Mouse (Mus musculus) limb, embryonic 13.5 days (tissue): Measurements from ENCODE around the gene Neu1. TPM values are rescaled to one million over a fixed set of nuclear protein-coding genes. Genes with fewer than 3 reads are reported as not detected.
"Not testable (repeated sequence)": the region's sequence is repeated elsewhere in the genome, so short reads cannot be mapped to it uniquely, and the experiment has no call there.

Experiments
- ATAC-seq: fragments of 200-750 bp; cut with Nextera tagmentation; 2 replicates; pipeline ENCODE4 v1.8.0; 2017; ENCODE audit warnings: low read depth, moderate number of reproducible peaks, moderate TSS enrichment; ENCODE audit not compliant: low FRiP score
- H3K27ac ChIP-seq: fragments of 300-500 bp; sonication (generic); 2 replicates; pipeline ENCODE4 v1.5.1; 2015; ENCODE audit warnings: inconsistent platforms, mild to moderate bottlenecking, moderate library complexity
- H3K27me3 ChIP-seq: fragments of 300-500 bp; sonication (generic); 2 replicates; pipeline ENCODE4 v1.6.1; 2015; ENCODE audit warnings: mild to moderate bottlenecking, inconsistent platforms
- H3K36me3 ChIP-seq: fragments of 300-500 bp; sonication (generic); 2 replicates; pipeline ENCODE4 v1.6.1; 2015; ENCODE audit warnings: inconsistent platforms, mild to moderate bottlenecking, moderate library complexity
- H3K4me1 ChIP-seq: fragments of 300-500 bp; sonication (generic); 2 replicates; pipeline ENCODE4 v1.6.1; 2015; ENCODE audit warnings: inconsistent platforms
- H3K4me2 ChIP-seq: fragments of 300-500 bp; sonication (generic); replicated peaks from 2 replicates; pipeline ENCODE4 v1.6.1; 2015; ENCODE audit warnings: inconsistent platforms, mild to moderate bottlenecking, moderate library complexity
- H3K4me3 ChIP-seq: fragments of 300-500 bp; sonication (generic); 2 replicates; pipeline ENCODE4 v1.5.1; 2015; ENCODE audit warnings: moderate library complexity, mild to moderate bottlenecking, inconsistent platforms
- H3K9ac ChIP-seq: fragments of 300-500 bp; sonication (generic); 2 replicates; pipeline ENCODE4 v1.6.1; 2015; ENCODE audit warnings: mild to moderate bottlenecking, inconsistent platforms
- H3K9me3 ChIP-seq: fragments of 300-500 bp; sonication (generic); 2 replicates; pipeline ENCODE4 v1.6.1; 2016; ENCODE audit warnings: inconsistent platforms
- WGBS: fragments of 180-500 bp; shearing (Covaris S2); methylation state at CpG from one replicate; pipeline ENCODE4 v1.1.7; 2015; 5-methylcytosine and 5-hydroxymethylcytosine counted together
- polyA plus RNA-seq: library from polyadenylated mRNA; unstranded; fragments of >200 nt; fragmentation: Nextera tagmentation; extraction: Ambion mirVana; gene quantifications from 2 replicates; pipeline ENCODE4 v1.2.1, GENCODE M21; 2015

Gene Neu1
- polyA plus RNA-seq, 1 experiment from 2014 or later: 20.0 TPM

- ATAC-seq: no peak
- H3K27ac ChIP-seq: no peak overlapping the region; the same call in 1 of the 2 replicates
Measured at GRCm38 (mm10) chr17:34962125-34962524, 31.1 kb downstream of the Neu1 start.

GRCm38 (mm10) chr17:34962841-34963240, 31.8 kb downstream of the Neu1 start:
- no peak overlapping the region for H3K27ac ChIP-seq
- WGBS: 66% methylated on average over 1 of the region's 1 CpGs
- no peak overlapping the region for H3K4me3 ChIP-seq

More at GRCm38 (mm10) chr17:34962125-34962524, 31.1 kb downstream of the Neu1 start:
- Histone ChIP-seq H3K4me3 (no peak overlapping the region), H3K9ac (no peak overlapping the region), H3K4me1 (peaks cover 8% of the 10 kb centered on the region), H3K27me3 (peaks cover 18% of the 10 kb centered on the region; the same call in 1 of the 2 replicates), H3K9me3 (no peaks in the 10 kb centered on the region), H3K36me3 (no peaks in the 10 kb centered on the region), H3K4me2 (no peak overlapping the region)
- 25% methylated on average over 3 of the region's 3 CpGs for WGBS

GRCm38 (mm10) chr17:34964640-34965049, 33.6 kb downstream of the Neu1 start:
- no peak overlapping the region for H3K4me2 ChIP-seq
- no peak overlapping the region for H3K4me3 ChIP-seq
- H3K4me1 ChIP-seq: peaks cover 8% of the 10 kb centered on the region
- no peaks in the 10 kb centered on the region for H3K9me3 ChIP-seq
- H3K27ac ChIP-seq: no peak overlapping the region; the same call in 1 of the 2 replicates
- peak overlapping the region; percentile 50; the same call in 1 of the 2 replicates for H3K9ac ChIP-seq
- no peak for ATAC-seq
- WGBS: 13% methylated on average over 1 of the region's 1 CpGs
- H3K36me3 ChIP-seq: no peaks in the 10 kb centered on the region
- H3K27me3 ChIP-seq: peaks cover 43% of the 10 kb centered on the region

More at GRCm38 (mm10) chr17:34962841-34963240, 31.8 kb downstream of the Neu1 start:
- Histone ChIP-seq H3K4me1 (peaks cover 8% of the 10 kb centered on the region), H3K27me3 (peaks cover 25% of the 10 kb centered on the region), H3K9me3 (no peaks in the 10 kb centered on the region), H3K9ac (peak overlapping the region; percentile 2; the same call in 1 of the 2 replicates), H3K36me3 (no peaks in the 10 kb centered on the region), H3K4me2 (no peak overlapping the region)
- no peak for ATAC-seq

GRCm38 (mm10) chr17:34965627-34966026, 34.6 kb downstream of the Neu1 start:
- ATAC-seq: no peak
- no peak overlapping the region for H3K4me3 ChIP-seq
- H3K27ac ChIP-seq: no peak overlapping the region
- no peak overlapping the region for H3K4me2 ChIP-seq
- no peaks in the 10 kb centered on the region for H3K36me3 ChIP-seq
- H3K4me1 ChIP-seq: no peaks in the 10 kb centered on the region
- 74% methylated on average over 5 of the region's 5 CpGs for WGBS
- H3K9me3 ChIP-seq: no peaks in the 10 kb centered on the region
- H3K27me3 ChIP-seq: peaks cover 48% of the 10 kb centered on the region
- H3K9ac ChIP-seq: no peak overlapping the region

- not testable (repeated sequence) for H3K36me3 ChIP-seq, ATAC-seq, H3K4me1 ChIP-seq, H3K9ac ChIP-seq, H3K4me2 ChIP-seq, H3K27ac ChIP-seq, H3K9me3 ChIP-seq, H3K4me3 ChIP-seq
- 61% methylated on average over 8 of the region's 11 CpGs for WGBS
- peaks cover 36% of the 10 kb centered on the region for H3K27me3 ChIP-seq
Measured at GRCm38 (mm10) chr17:34969822-34970221, 38.8 kb downstream of the Neu1 start, which contains the start of gene Gm20481. Gene Gm20481, plus strand, starts transcription at chr17:34969912.

GRCm38 (mm10) chr17:34970850-34971249, 39.8 kb downstream of the Neu1 start:
- H3K27ac ChIP-seq, H3K4me2 ChIP-seq, H3K36me3 ChIP-seq, H3K4me3 ChIP-seq, H3K4me1 ChIP-seq, H3K9ac ChIP-seq, ATAC-seq, H3K9me3 ChIP-seq: not testable (repeated sequence)
- 33% methylated on average over 24 of the region's 37 CpGs for WGBS
- peaks cover 36% of the 10 kb centered on the region for H3K27me3 ChIP-seq

- not testable (repeated sequence) for H3K36me3 ChIP-seq, ATAC-seq, H3K9ac ChIP-seq, H3K9me3 ChIP-seq, H3K27ac ChIP-seq, H3K4me1 ChIP-seq
- Histone ChIP-seq H3K4me2 (peak overlapping the region; percentile 81), H3K27me3 (peaks cover 36% of the 10 kb centered on the region), H3K4me3 (peak overlapping the region; percentile 51)
- 2% methylated on average over 30 of the region's 43 CpGs for WGBS
Measured at GRCm38 (mm10) chr17:34971694-34972068, 40.6 kb downstream of the Neu1 start.

- not testable (repeated sequence) for H3K27ac ChIP-seq, H3K4me1 ChIP-seq, H3K9me3 ChIP-seq, H3K36me3 ChIP-seq
- ATAC-seq: peak; percentile 93
- under 1% methylated on average over 32 of the region's 33 CpGs for WGBS
- Histone ChIP-seq H3K27me3 (peaks cover 35% of the 10 kb centered on the region), H3K9ac (peak within 1 kb of the TSS; percentile 55), H3K4me3 (peak within 1 kb of the TSS; percentile 51), H3K4me2 (peak within 1 kb of the TSS; percentile 81)
Measured at GRCm38 (mm10) chr17:34972069-34972749, 41.2 kb downstream of the Neu1 start, which contains the start of the genes Hspa1a and Hspa1l. Gene Hspa1a, minus strand, starts transcription at chr17:34972156. Gene Hspa1l, plus strand, starts transcription at chr17:34972703.

GRCm38 (mm10) chr17:34975581-34976492, 44.8 kb downstream of the Neu1 start:
- Histone ChIP-seq H3K36me3 (0 out of 2 replicates have a peak, but pooled peaks cover 3% of the 10 kb centered on the region), H3K27me3 (peaks cover 6% of the 10 kb centered on the region), H3K27ac (no peak overlapping the region), H3K4me1 (peaks cover 10% of the 10 kb centered on the region), H3K9me3 (no peaks in the 10 kb centered on the region), H3K9ac (no peak overlapping the region), H3K4me2 (no peak overlapping the region), H3K4me3 (no peak overlapping the region)
- WGBS: 79% methylated on average over 3 of the region's 3 CpGs
- no peak for ATAC-seq

GRCm38 (mm10) chr17:34977000-34977399, 45.9 kb downstream of the Neu1 start:
- Histone ChIP-seq H3K27ac (no peak overlapping the region), H3K4me2 (no peak overlapping the region), H3K4me3 (no peak overlapping the region), H3K27me3 (peaks cover 6% of the 10 kb centered on the region), H3K4me1 (peaks cover 15% of the 10 kb centered on the region), H3K9ac (no peak overlapping the region), H3K36me3 (0 out of 2 replicates have a peak, but pooled peaks cover 3% of the 10 kb centered on the region), H3K9me3 (no peaks in the 10 kb centered on the region)
- WGBS: 95% methylated on average over 20 of the region's 20 CpGs
- no peak for ATAC-seq

- WGBS: 89% methylated on average over 27 of the region's 27 CpGs
Measured at GRCm38 (mm10) chr17:34978239-34978638, 47.2 kb downstream of the Neu1 start.

GRCm38 (mm10) chr17:34979631-34980030, 48.6 kb downstream of the Neu1 start:
- Histone ChIP-seq H3K9me3 (no peaks in the 10 kb centered on the region), H3K27ac (no peak overlapping the region), H3K9ac (no peak overlapping the region), H3K4me3 (no peak overlapping the region), H3K4me2 (no peak overlapping the region), H3K27me3 (no peaks in the 10 kb centered on the region), H3K4me1 (peaks cover 22% of the 10 kb centered on the region), H3K36me3 (0 out of 2 replicates have a peak, but pooled peaks cover 3% of the 10 kb centered on the region)
- WGBS: 94% methylated on average over 4 of the region's 4 CpGs
- ATAC-seq: no peak

More at GRCm38 (mm10) chr17:34978239-34978638, 47.2 kb downstream of the Neu1 start:
- no peak overlapping the region for H3K4me2 ChIP-seq
- H3K9me3 ChIP-seq: no peaks in the 10 kb centered on the region
- H3K27ac ChIP-seq: no peak overlapping the region
- H3K4me1 ChIP-seq: peaks cover 19% of the 10 kb centered on the region
- ATAC-seq: no peak
- H3K36me3 ChIP-seq: 0 out of 2 replicates have a peak, but pooled peaks cover 3% of the 10 kb centered on the region
- H3K9ac ChIP-seq: no peak overlapping the region
- H3K27me3 ChIP-seq: peaks cover 6% of the 10 kb centered on the region
- no peak overlapping the region for H3K4me3 ChIP-seq
